Mouse (Mus musculus) kidney, postnatal 36 days (tissue): ENCODE measurements around the gene Syngr3.
"Not testable (repeated sequence)": the region's sequence is repeated elsewhere in the genome, so short reads cannot be mapped to it uniquely, and the experiment has no call there.

Source experiments
- DNase-seq, 2 experiments: peaks; one replicate each; pipeline ENCODE4 v3.0.0; 2021 to 2022; ENCODE audit warnings: mixed read lengths in 2 of 2

The Syngr3 gene

DNA sequence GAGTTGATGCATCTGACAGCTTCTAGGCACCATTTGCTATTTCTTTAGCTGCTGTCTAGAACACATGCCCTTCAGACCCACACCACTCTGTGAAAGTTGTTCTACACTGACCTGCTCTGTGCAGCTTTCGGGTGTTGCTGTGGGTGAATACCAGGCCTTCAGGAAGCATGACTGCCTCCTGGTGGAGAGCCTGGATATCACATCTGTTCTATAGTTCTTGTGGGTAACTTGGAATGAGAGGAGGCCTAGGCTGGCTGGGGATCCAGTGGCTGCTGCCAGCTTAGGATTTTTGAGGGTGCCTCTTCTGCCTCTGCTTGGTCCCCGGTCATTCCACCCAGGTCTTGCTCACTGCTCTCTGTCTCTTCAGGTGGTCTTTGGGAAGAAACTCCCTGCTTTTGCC lies 13.6 kb downstream of the Syngr3 start:
- DNase-seq, result peak; percentile 63 to 83

DNA sequence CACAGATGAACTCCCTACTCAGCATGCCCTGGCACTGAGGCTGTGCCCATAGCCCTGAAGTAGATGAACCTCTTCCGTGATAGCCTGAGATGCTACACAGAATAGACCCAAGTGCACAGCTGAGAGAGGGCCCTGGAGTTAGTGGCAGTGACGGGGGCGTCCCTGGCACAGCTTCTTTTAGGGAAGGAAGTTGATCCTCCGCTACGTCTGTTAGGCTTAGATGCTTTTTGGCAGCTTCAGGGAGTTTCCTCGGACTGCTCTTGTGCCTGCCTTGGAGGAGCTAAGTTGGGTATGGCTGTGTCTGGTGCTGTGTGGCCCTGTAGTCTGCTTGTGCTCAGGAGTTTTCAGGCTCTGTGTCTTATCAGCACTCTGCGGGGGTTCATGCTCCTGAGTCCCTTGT lies 15.5 kb downstream of the Syngr3 start:
- no peak for DNase-seq

GRCm38 (mm10) chr17:24672141-24672540 lies 17.6 kb downstream of the Syngr3 start:
- DNase-seq, result peak; percentile 79 to 81

DNA sequence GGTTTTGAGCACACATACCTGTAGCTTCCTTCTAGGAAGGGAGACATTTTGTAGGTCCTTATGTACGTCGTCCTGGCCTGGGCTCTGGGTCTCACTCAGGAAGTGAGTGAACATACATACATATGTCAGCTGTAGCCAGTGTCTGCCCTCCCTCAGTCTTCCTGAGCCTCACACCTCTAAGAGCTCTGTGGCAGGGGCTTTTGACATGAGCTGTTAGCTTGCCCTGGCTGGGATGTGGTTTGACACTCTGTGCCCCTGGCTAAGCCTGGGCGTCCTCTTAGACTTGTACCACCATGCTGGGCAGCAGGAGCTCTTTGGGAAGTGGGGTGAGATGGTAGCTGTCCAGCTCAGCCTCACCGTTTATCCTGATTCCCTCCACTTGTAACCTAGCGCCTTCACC lies 18.4 kb downstream of the Syngr3 start:
- no peak for DNase-seq

DNA sequence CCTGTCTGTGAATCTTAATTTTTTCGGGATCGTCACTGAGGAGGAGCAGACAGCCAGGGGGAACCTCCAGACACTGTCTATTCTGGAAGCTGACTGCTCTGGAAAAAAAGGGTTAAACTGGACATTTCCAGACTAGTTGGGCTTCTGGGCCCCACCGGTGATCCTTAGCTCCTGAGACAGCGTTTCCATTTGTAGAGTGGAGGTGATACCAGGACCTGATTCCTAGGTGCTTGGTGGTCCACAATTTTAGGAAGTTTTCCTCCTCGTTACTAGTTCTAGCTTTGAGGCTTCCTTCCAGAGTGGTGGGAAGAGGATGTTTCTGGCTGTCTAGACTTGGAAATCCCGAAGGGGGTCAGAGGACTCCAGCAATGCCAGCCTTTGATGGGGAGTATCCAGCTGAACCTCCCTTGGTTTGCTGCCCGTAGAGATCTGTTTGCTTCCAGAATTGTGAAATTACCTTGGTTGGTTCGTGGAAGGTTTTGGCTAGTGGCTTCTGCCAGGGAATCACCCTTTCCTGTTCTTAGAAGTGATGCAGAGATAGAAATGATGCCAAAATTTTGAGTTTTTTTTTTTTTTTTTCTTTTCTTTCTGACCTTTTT lies 19.4 kb downstream of the Syngr3 start:
- DNase-seq, result no peak

GRCm38 (mm10) chr17:24669545-24670245 lies 20.1 kb downstream of the Syngr3 start, which contains the start of gene Zfp598:
Gene Zfp598, plus strand, starts transcription at chr17:24669687.
- peak; percentile 96 to 99 for DNase-seq

DNA sequence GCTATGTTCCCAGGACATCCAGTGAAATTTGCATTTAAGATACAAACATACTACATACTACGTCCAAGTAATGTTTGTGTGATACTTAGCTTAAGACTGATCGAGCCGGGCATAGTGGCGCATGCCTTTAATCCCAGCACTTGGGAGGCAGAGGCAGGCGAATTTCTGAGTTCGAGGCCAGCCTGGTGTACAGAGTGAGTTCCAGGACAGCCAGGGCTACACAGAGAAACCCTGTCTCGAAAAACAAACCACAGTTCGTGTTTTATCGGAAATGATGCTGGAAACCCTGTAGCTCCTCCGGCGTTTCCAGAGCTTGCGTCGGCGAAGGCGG lies 20.6 kb downstream of the Syngr3 start:
- not testable (repeated sequence) for DNase-seq

DNA sequence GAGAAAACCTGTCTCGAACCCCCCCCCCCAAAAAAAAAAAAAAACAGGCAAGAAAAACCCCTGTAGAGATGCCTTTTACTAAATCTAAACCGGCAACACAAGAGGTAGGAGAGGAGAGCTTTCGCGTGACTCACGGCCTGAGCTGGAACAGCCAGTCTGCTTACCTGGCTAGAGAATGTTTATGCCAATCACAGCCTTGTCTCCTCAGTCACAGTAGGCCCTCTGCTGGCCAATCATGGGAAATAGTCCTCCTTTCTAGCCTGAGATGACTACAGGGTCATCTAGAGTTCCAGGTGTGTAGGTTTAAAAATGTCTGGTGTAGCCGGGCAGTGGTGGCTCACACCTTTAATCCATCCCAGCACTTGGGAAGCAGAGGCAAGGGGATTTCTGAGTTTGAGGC lies 22.3 kb downstream of the Syngr3 start:
- DNase-seq, result peak; percentile 83 to 86

DNA sequence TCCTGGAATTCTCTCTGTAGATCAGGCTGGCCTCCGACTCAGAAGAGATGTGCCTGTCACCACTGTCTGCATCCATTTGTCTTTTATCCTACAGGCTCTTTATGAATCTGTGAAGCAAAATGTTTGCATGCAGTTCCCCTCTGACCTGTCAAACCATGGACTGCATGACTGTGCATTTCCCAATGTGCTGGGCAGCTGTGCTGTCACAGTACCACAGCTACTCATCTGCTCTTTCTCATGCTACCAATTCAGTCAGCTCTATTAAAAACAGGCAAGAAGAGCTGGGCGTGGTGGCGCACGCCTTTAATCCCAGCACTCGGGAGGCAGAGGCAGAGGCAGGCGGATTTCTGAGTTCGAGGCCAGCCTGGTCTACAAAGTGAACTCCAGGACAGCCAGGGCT lies 22.7 kb downstream of the Syngr3 start:
- DNase-seq, result not testable (repeated sequence)

DNA sequence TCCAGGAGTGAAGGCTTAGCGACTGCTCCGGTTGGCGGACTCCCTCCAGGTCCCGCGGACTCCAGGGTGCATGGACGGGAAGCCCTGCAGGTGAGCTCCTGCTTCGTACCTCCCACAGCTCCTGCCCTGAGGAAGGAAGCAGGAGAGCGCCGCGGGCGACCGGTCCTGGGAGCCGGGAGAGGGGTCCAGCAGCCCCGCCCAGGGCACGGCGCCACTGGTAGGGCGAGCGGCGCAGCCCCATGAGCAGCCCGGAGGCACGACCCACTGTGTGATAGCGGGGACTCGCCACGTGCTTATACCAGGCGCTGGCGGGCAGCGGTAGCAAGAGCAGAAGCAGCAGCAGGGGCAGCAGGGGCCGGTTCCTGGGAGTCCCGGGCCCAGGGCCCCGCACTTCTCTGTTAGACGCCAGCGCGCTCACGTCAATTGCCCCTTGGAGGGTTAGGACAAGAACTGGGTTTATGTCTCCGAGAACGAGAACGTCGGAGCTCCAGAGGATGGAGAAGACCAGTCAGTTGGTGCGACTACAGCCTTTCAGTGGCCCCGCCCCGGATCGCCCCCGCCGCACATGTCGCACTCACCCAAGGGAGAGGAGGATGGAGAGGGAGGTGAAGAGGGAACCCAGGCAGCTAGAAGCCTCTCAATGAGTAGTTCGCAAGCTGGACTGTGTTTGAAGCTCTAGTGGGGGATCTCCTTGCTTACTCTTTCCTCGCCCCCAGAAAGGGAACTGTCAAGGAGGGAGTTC lies 31.6 kb downstream of the Syngr3 start, which contains the start of gene Npw:
Gene Npw (minus strand): TSS at position 441 of the 742 bp plus-strand sequence.
- peak in 1 of 2 experiments; percentile 52 for DNase-seq

DNA sequence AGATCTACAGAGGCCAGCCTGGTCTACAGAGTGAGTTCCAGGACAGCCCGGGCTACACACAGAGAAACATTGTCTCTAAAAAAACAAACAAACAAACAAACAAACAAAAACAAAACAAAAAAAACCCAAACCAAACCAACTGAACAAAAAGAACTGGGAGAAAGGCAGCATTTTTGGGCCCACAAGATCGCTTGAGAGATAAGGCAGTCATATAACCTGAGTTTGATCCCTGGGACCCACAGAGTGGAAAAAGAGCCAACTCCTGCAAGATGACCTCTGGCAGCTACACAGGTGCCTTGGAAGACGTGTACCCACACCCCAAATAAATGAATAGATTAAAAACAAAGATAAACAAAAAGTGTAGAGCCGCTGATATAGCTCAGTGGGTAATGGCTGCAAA lies 34.8 kb downstream of the Syngr3 start:
- DNase-seq, result no peak

GRCm38 (mm10) chr17:24653967-24654710 lies 35.6 kb downstream of the Syngr3 start:
- peak; percentile 77 to 92 for DNase-seq

- no peak for DNase-seq
Measured at GRCm38 (mm10) chr17:24651835-24652234, 37.9 kb downstream of the Syngr3 start.

- DNase-seq, result no peak
Measured at GRCm38 (mm10) chr17:24650766-24651165, 39.0 kb downstream of the Syngr3 start.

GRCm38 (mm10) chr17:24650070-24650616 lies 39.6 kb downstream of the Syngr3 start, which contains the start of gene Slc9a3r2:
Gene Slc9a3r2, minus strand, starts transcription at chr17:24650327.
- peak; percentile 66 to 85 for DNase-seq

DNA sequence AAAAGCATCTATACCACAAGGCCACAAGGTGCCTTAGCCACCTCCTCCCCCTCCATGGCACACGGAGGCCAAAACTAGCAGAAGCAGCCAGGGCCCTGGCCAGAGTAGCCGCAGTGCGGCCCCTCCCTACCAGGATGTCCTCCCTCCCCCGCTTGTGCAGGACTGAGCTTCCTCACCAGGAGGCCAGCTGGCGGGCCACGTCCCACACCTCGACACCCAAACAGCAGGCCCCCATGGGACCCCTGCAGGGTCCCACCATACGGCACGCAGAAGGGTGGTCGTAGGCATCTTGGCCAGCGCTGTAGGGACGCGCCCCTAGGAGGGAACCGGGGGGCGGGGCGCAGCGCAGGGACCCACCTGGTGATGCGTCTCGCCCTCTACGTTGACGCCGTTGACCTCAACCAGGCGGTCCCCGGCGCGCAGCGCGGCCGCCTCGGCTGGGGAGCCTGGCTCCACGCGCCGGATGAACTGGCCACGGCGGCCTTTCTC lies 40.1 kb downstream of the Syngr3 start:
- DNase-seq, result peak; percentile 75 to 76

- DNase-seq, result no peak
Measured at GRCm38 (mm10) chr17:24648731-24649377, 40.9 kb downstream of the Syngr3 start.

DNA sequence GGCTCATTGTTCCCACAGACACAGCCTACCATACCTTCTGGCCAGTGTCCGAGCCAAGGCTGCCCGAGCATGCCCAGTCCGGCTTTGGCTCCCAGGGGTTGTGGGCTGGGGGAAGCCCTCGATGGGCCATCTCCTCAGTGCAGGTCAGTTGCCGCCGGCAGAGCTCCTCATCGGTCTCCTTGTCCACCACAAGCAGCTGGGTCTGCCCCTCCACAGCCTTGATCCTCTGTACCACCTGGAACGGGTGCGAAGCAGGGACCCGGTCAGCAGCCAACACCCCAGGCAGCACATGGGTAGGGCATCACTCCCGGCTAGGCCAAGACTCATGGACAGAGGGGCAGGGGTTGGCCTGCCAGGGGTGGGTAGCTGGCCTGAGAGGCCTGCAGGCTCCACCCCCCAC lies 42.3 kb downstream of the Syngr3 start:
- DNase-seq, result no peak

GRCm38 (mm10) chr17:24646381-24646780 lies 43.4 kb downstream of the Syngr3 start:
- no peak for DNase-seq

DNA sequence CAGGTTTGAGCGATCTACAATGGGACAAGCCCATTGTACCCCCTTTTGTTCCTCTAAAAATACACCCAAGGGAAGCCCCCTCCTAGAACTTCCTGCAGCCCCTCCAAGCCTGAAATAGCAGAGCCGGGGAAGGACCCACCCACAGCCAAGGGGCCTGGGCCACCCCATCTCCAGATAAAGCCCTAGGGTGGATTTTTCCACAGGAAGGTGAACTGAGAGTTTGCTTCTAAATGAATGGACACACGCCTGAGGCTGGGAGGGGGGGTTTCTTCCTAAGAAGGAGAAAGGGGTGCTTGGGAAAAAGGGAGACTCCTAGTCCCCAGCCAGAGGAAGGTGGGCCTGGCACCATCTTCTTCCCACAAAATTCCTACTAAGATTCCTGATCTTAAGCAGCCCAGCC lies 43.8 kb downstream of the Syngr3 start:
- peak; percentile 64 to 84 for DNase-seq

- peak; percentile 77 to 79 for DNase-seq
Measured at GRCm38 (mm10) chr17:24644875-24645721, 44.7 kb downstream of the Syngr3 start.
